Mouse (Mus musculus) CH12.LX (cell line): ENCODE data around the gene Stk32b.

Source experiments
- CHD1 ChIP-seq: IDR thresholded peaks from 2 replicates; pipeline ENCODE4 v1.6.1; 2012; ENCODE audit warnings: low read depth, low read length, improper control_type of control experiment, inconsistent platforms
- CTCF ChIP-seq, 2 experiments: IDR thresholded peaks in 1 of 2; conservative IDR thresholded peaks in 1 of 2; 2 replicates each; pipeline ENCODE4 v1.5.1; 2011 to 2012; ENCODE audit warnings: low read depth in 2 of 2, low read length in 2 of 2, improper control_type of control experiment in 1 of 2, inconsistent platforms in 1 of 2, mild to moderate bottlenecking in 1 of 2, moderate library complexity in 1 of 2
- EP300 ChIP-seq: IDR thresholded peaks from 2 replicates; pipeline ENCODE4 v1.6.1; 2011; ENCODE audit warnings: low read length, improper control_type of control experiment
- ETS1 ChIP-seq: conservative IDR thresholded peaks from 2 replicates; pipeline ENCODE4 v1.6.1; 2012; ENCODE audit warnings: low read depth, mild to moderate bottlenecking, inconsistent platforms, low read length, improper control_type of control experiment, moderate library complexity
- IRF4 ChIP-seq: IDR thresholded peaks from 2 replicates; pipeline ENCODE4 v1.6.1; 2014; ENCODE audit warnings: low read depth, mild to moderate bottlenecking, inconsistent platforms, low read length, improper control_type of control experiment
- MEF2A ChIP-seq: IDR thresholded peaks from 2 replicates; pipeline ENCODE4 v1.6.1; 2014; ENCODE audit warnings: low read depth, mild to moderate bottlenecking, inconsistent platforms, low read length, improper control_type of control experiment, borderline replicate concordance
- NRF1 ChIP-seq: IDR thresholded peaks from 2 replicates; pipeline ENCODE4 v1.6.1; 2014; ENCODE audit warnings: low read depth, mild to moderate bottlenecking, inconsistent platforms, low read length, improper control_type of control experiment, moderate library complexity
- POLR2A ChIP-seq: IDR thresholded peaks from 2 replicates; pipeline ENCODE4 v1.6.1; 2011; ENCODE audit warnings: low read depth, mild to moderate bottlenecking, improper control_type of control experiment, low read length
- POLR2AphosphoS2 ChIP-seq: IDR thresholded peaks from 2 replicates; pipeline ENCODE4 v1.6.1; 2011; ENCODE audit warnings: low read depth, low read length, improper control_type of control experiment
- TBP ChIP-seq: conservative IDR thresholded peaks from 2 replicates; pipeline ENCODE4 v1.6.1; 2011; ENCODE audit warnings: low read depth, low read length, improper control_type of control experiment
- USF1 ChIP-seq: IDR thresholded peaks from 2 replicates; pipeline ENCODE4 v1.6.1; 2014; ENCODE audit warnings: low read depth, mild to moderate bottlenecking, inconsistent platforms, low read length, improper control_type of control experiment
- ZMIZ1 ChIP-seq: IDR thresholded peaks from 2 replicates; pipeline ENCODE4 v1.6.1; 2012; ENCODE audit warnings: low read depth, mild to moderate bottlenecking, inconsistent platforms, low read length, improper control_type of control experiment

- TF ChIP-seq POLR2A (no peak), POLR2AphosphoS2 (no peak), CTCF (conservative IDR thresholded peaks at IDR 0.05 in 1 of 2, IDR thresholded peaks at IDR 0.05 in 1 of 2; ENCODE audit: low read depth in 2 of 2, low read length in 2 of 2) (no peak), CHD1 (no peak), ETS1 (no peak), MEF2A (no peak), IRF4 (no peak), EP300 (no peak), NRF1 (no peak), TBP (no peak), ZMIZ1 (no peak), USF1 (no peak)
Observed at GRCm38 (mm10) chr5:37725220-37725886, 8.4 kb upstream of the Stk32b start.
